Mouse (Mus musculus) spleen, adult 2 months (tissue): ENCODE results near the gene Klk1b3.

Experiments used
- CTCF ChIP-seq: fragments of 200-500 bp; IDR thresholded peaks from 2 replicates; pipeline ENCODE4 v1.5.1; 2011; ENCODE audit warnings: mild to moderate bottlenecking, inconsistent platforms; ENCODE audit not compliant: insufficient read depth, insufficient read length, insufficient replicate concordance; ENCODE audit errors: extremely low read depth
- POLR2A ChIP-seq: fragments of 200-500 bp; IDR thresholded peaks from 2 replicates; pipeline ENCODE4 v1.6.1; 2011; ENCODE audit warnings: low read depth, low read length, inconsistent platforms

DNA sequence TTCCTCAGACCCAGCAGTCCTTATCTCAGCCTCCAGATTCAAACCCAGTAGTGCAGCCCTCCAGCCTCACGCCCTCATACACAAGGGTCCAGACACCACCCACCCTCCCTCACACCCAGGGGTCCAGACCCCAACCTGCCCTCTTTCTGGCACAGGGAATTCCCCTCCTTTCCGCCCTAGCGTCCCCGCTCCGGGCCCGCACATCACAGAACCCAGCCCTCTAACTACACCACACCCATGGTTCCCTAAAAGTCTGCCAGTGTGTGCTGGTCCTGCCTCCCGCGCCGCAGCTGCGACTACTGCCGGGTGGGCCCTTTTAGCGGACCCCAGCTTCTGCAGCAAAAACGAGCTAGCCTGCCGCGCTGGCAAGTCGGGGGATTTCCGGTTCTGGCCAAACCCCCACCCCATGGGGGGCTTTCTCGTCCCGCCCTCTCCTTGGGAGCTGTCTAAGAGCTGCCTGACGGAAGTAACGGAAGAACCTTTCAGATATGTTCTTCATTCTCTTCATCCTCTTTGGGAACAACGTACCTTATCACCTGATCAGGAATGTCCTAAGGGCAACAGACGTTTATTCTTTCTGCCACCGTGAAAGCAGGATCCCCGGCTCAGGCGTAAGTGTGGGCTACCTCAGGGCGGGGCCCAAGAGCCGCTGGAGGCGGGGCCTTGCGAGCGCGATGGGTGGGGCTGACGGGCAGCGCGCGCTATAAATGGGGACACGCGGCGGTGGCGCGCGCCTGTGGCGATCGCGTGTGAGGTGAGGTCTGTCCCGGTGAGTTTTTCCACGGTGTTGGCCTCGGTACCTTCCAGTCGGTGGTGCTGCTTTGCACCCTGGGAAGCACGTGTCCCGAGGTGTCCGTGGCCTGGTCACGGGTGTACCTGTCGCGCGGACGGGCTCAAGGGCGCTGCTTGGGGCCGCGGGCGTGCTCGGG, 48.3 kb downstream of the Klk1b3 start, which contains the start of the genes 1700028J19Rik and 2410002F23Rik:
- TF ChIP-seq CTCF (no peak), POLR2A (peak; percentile 97)
